Mouse (Mus musculus): ENCODE measurements at regions not wholly inside any gene's neighbourhood (a gene's known extent, or its start where the extent isn't known, plus 50 kb on each side); places are given as distances from the start of the nearest gene placed in this dataset.

GRCm38 (mm10) chr17:69727325-69727724 lies 241.5 kb upstream of the Dlgap1 start:
- no peak for TF ChIP-seq CTCF (IDR thresholded peaks at IDR 0.05; ENCODE audit: control insufficient read depth, insufficient read depth, insufficient replicate concordance, low read depth, low read length)
- TF ChIP-seq POLR2A (IDR thresholded peaks at IDR 0.05; ENCODE audit: control insufficient read depth, low read depth, low read length): no peak
- no peaks in the 10 kb centered on the region for H3K4me1 ChIP-seq (ENCODE audit: control insufficient read depth, insufficient read depth, low read length)

GRCm38 (mm10) chr17:69732981-69733380 lies 235.9 kb upstream of the Dlgap1 start:
- Histone ChIP-seq H3K27ac (ENCODE audit: control insufficient read depth, insufficient read depth, low read depth, low read length) (no peak overlapping the region), H3K27me3 (ENCODE audit: control insufficient read depth, insufficient read depth, low read length) (no peaks in the 10 kb centered on the region), H3K4me3 (ENCODE audit: control insufficient read depth, low read depth, low read length) (no peak overlapping the region), H3K36me3 (ENCODE audit: control insufficient read depth, insufficient read depth, low read length) (no peaks in the 10 kb centered on the region), H3K4me1 (ENCODE audit: control insufficient read depth, insufficient read depth, low read length) (no peaks in the 10 kb centered on the region)
- TF ChIP-seq CTCF (IDR thresholded peaks at IDR 0.05; ENCODE audit: control insufficient read depth, insufficient read depth, insufficient replicate concordance, low read depth, low read length) (no peak), POLR2A (IDR thresholded peaks at IDR 0.05; ENCODE audit: control insufficient read depth, low read depth, low read length) (no peak)

More at GRCm38 (mm10) chr17:69727325-69727724, 241.5 kb upstream of the Dlgap1 start:
- Histone ChIP-seq H3K4me3 (ENCODE audit: control insufficient read depth, low read depth, low read length) (no peak overlapping the region), H3K27ac (ENCODE audit: control insufficient read depth, insufficient read depth, low read depth, low read length) (no peak overlapping the region), H3K27me3 (ENCODE audit: control insufficient read depth, insufficient read depth, low read length) (no peaks in the 10 kb centered on the region), H3K36me3 (ENCODE audit: control insufficient read depth, insufficient read depth, low read length) (no peaks in the 10 kb centered on the region)

GRCm38 (mm10) chr17:69736379-69737096 lies 232.3 kb upstream of the Dlgap1 start:
- Histone ChIP-seq H3K4me3 (ENCODE audit: control insufficient read depth, low read depth, low read length) (no peak overlapping the region), H3K36me3 (ENCODE audit: control insufficient read depth, insufficient read depth, low read length) (no peaks in the 10 kb centered on the region), H3K4me1 (ENCODE audit: control insufficient read depth, insufficient read depth, low read length) (no peaks in the 10 kb centered on the region), H3K27ac (ENCODE audit: control insufficient read depth, insufficient read depth, low read depth, low read length) (no peak overlapping the region), H3K27me3 (ENCODE audit: control insufficient read depth, insufficient read depth, low read length) (no peaks in the 10 kb centered on the region)
- no peak for TF ChIP-seq CTCF (IDR thresholded peaks at IDR 0.05; ENCODE audit: control insufficient read depth, insufficient read depth, insufficient replicate concordance, low read depth, low read length)
- no peak for TF ChIP-seq POLR2A (IDR thresholded peaks at IDR 0.05; ENCODE audit: control insufficient read depth, low read depth, low read length)

GRCm38 (mm10) chr17:69769002-69769421 lies 199.9 kb upstream of the Dlgap1 start:
- Histone ChIP-seq H3K36me3 (ENCODE audit: control insufficient read depth, insufficient read depth, low read length) (no peaks in the 10 kb centered on the region), H3K27ac (ENCODE audit: control insufficient read depth, insufficient read depth, low read depth, low read length) (no peak overlapping the region), H3K4me3 (ENCODE audit: control insufficient read depth, low read depth, low read length) (no peak overlapping the region), H3K27me3 (ENCODE audit: control insufficient read depth, insufficient read depth, low read length) (no peaks in the 10 kb centered on the region), H3K4me1 (ENCODE audit: control insufficient read depth, insufficient read depth, low read length) (no peaks in the 10 kb centered on the region)
- no peak for TF ChIP-seq POLR2A (IDR thresholded peaks at IDR 0.05; ENCODE audit: control insufficient read depth, low read depth, low read length)
- no peak for TF ChIP-seq CTCF (IDR thresholded peaks at IDR 0.05; ENCODE audit: control insufficient read depth, insufficient read depth, insufficient replicate concordance, low read depth, low read length)

- TF ChIP-seq POLR2A (IDR thresholded peaks at IDR 0.05; ENCODE audit: control insufficient read depth, low read depth, low read length) (no peak), CTCF (IDR thresholded peaks at IDR 0.05; ENCODE audit: control insufficient read depth, insufficient read depth, insufficient replicate concordance, low read depth, low read length) (no peak)
- Histone ChIP-seq H3K4me1 (ENCODE audit: control insufficient read depth, insufficient read depth, low read length) (no peaks in the 10 kb centered on the region), H3K27ac (ENCODE audit: control insufficient read depth, insufficient read depth, low read depth, low read length) (no peak overlapping the region), H3K4me3 (ENCODE audit: control insufficient read depth, low read depth, low read length) (no peak overlapping the region), H3K36me3 (ENCODE audit: control insufficient read depth, insufficient read depth, low read length) (no peaks in the 10 kb centered on the region), H3K27me3 (ENCODE audit: control insufficient read depth, insufficient read depth, low read length) (no peaks in the 10 kb centered on the region)
These were observed 198.8 kb upstream of the Dlgap1 start for GRCm38 (mm10) chr17:69770046-69770445.

GRCm38 (mm10) chr17:69781201-69781600 lies 187.7 kb upstream of the Dlgap1 start:
- H3K4me3 ChIP-seq (ENCODE audit: control insufficient read depth, low read depth, low read length): no peak overlapping the region
- H3K27ac ChIP-seq (ENCODE audit: control insufficient read depth, insufficient read depth, low read depth, low read length): no peak overlapping the region
- H3K27me3 ChIP-seq (ENCODE audit: control insufficient read depth, insufficient read depth, low read length): no peaks in the 10 kb centered on the region
- TF ChIP-seq CTCF (IDR thresholded peaks at IDR 0.05; ENCODE audit: control insufficient read depth, insufficient read depth, insufficient replicate concordance, low read depth, low read length) (no peak), POLR2A (IDR thresholded peaks at IDR 0.05; ENCODE audit: control insufficient read depth, low read depth, low read length) (no peak)
- H3K36me3 ChIP-seq (ENCODE audit: control insufficient read depth, insufficient read depth, low read length): no peaks in the 10 kb centered on the region
- H3K4me1 ChIP-seq (ENCODE audit: control insufficient read depth, insufficient read depth, low read length): no peaks in the 10 kb centered on the region

GRCm38 (mm10) chr17:69786985-69787384 lies 181.9 kb upstream of the Dlgap1 start:
- Histone ChIP-seq H3K4me3 (ENCODE audit: control insufficient read depth, low read depth, low read length) (no peak overlapping the region), H3K27ac (ENCODE audit: control insufficient read depth, insufficient read depth, low read depth, low read length) (no peak overlapping the region), H3K27me3 (ENCODE audit: control insufficient read depth, insufficient read depth, low read length) (no peaks in the 10 kb centered on the region), H3K36me3 (ENCODE audit: control insufficient read depth, insufficient read depth, low read length) (no peaks in the 10 kb centered on the region), H3K4me1 (ENCODE audit: control insufficient read depth, insufficient read depth, low read length) (no peaks in the 10 kb centered on the region)
- no peak for TF ChIP-seq CTCF (IDR thresholded peaks at IDR 0.05; ENCODE audit: control insufficient read depth, insufficient read depth, insufficient replicate concordance, low read depth, low read length)
- TF ChIP-seq POLR2A (IDR thresholded peaks at IDR 0.05; ENCODE audit: control insufficient read depth, low read depth, low read length): no peak
